Mouse (Mus musculus) stomach, embryonic 14.5 days (tissue): ENCODE results near the gene Tomm34. TPM values are rescaled to one million over a fixed set of nuclear protein-coding genes. Genes with fewer than 3 reads are reported as not detected.

Source experiments
- ATAC-seq: fragments of 200-750 bp; cut with Nextera tagmentation; 2 replicates; pipeline ENCODE4 v1.8.0; 2017; ENCODE audit warnings: low read depth, moderate TSS enrichment; ENCODE audit not compliant: insufficient number of reproducible peaks, insufficient read depth, low FRiP score
- H3K27ac ChIP-seq: fragments of 300-500 bp; sonication (generic); 2 replicates; pipeline ENCODE4 v1.5.1; 2014; ENCODE audit warnings: mild to moderate bottlenecking, low read length, moderate library complexity, mixed read lengths
- H3K27me3 ChIP-seq: fragments of 300-500 bp; sonication (generic); 2 replicates; pipeline ENCODE4 v1.6.1; 2014; ENCODE audit warnings: low read length, control low read depth, mixed read lengths; ENCODE audit not compliant: control insufficient read depth, insufficient read depth
- H3K36me3 ChIP-seq: fragments of 300-500 bp; sonication (generic); 2 replicates; pipeline ENCODE4 v1.6.1; 2014; ENCODE audit warnings: mild to moderate bottlenecking, control low read depth, low read length, moderate library complexity, mixed read lengths; ENCODE audit not compliant: control insufficient read depth, insufficient read depth
- H3K4me1 ChIP-seq: fragments of 300-500 bp; sonication (generic); 2 replicates; pipeline ENCODE4 v1.6.1; 2014; ENCODE audit warnings: low read length, control low read depth, mixed read lengths; ENCODE audit not compliant: control insufficient read depth, insufficient read depth
- H3K4me2 ChIP-seq: fragments of 300-500 bp; sonication (generic); replicated peaks from 2 replicates; pipeline ENCODE4 v1.6.1; 2014; ENCODE audit warnings: low read depth, low read length, control low read depth
- H3K4me3 ChIP-seq: fragments of 300-500 bp; sonication (generic); 2 replicates; pipeline ENCODE4 v1.5.1; 2014; ENCODE audit warnings: low read depth, low read length, control low read depth
- H3K9ac ChIP-seq: fragments of 300-500 bp; sonication (generic); replicated peaks from 2 replicates; pipeline ENCODE4 v1.6.1; 2014; ENCODE audit warnings: low read depth, mild to moderate bottlenecking, control low read depth, low read length, moderate library complexity, mixed read lengths
- H3K9me3 ChIP-seq: fragments of 300-500 bp; sonication (generic); 2 replicates; pipeline ENCODE4 v1.6.1; 2016; ENCODE audit warnings: low read depth, low read length, control low read depth; ENCODE audit not compliant: control insufficient read depth
- WGBS: fragments of 180-500 bp; shearing (Covaris S2); extraction: QIAGEN DNeasy Blood & Tissue Kit; methylation state at CpG from one replicate; pipeline ENCODE4 v1.1.7; 2014; 5-methylcytosine and 5-hydroxymethylcytosine counted together
- polyA plus RNA-seq: library from polyadenylated mRNA; unstranded; fragments of >200 nt; fragmentation: Nextera tagmentation; extraction: Ambion mirVana; gene quantifications from 2 replicates; pipeline ENCODE4 v1.2.1, GENCODE M21; 2014

Gene Tomm34
- polyA plus RNA-seq, 1 experiment from 2014 or later = 67.7 TPM

- H3K36me3 ChIP-seq = peaks cover 27% of the 10 kb centered on the region
- no peaks in the 10 kb centered on the region for H3K27me3 ChIP-seq
- no peak overlapping the region for H3K4me2 ChIP-seq
- no peak overlapping the region for H3K9ac ChIP-seq
- H3K4me3 ChIP-seq = no peak overlapping the region
- H3K27ac ChIP-seq = no peak overlapping the region
- H3K4me1 ChIP-seq = no peaks in the 10 kb centered on the region
- H3K9me3 ChIP-seq = no peaks in the 10 kb centered on the region
- ATAC-seq = no peak
- 33% methylated on average over 4 of the region's 4 CpGs for WGBS
These were observed 32.5 kb upstream of the Tomm34 start for GRCm38 (mm10) chr2:164103501-164103900.

GRCm38 (mm10) chr2:164102366-164102765, 31.4 kb upstream of the Tomm34 start:
- H3K4me2 ChIP-seq = no peak overlapping the region
- H3K27ac ChIP-seq = no peak overlapping the region
- no peak for ATAC-seq
- WGBS = 85% methylated on average over 3 of the region's 3 CpGs
- no peaks in the 10 kb centered on the region for H3K4me1 ChIP-seq
- no peaks in the 10 kb centered on the region for H3K27me3 ChIP-seq
- no peaks in the 10 kb centered on the region for H3K9me3 ChIP-seq
- H3K36me3 ChIP-seq = peaks cover 27% of the 10 kb centered on the region
- H3K9ac ChIP-seq = no peak overlapping the region
- H3K4me3 ChIP-seq = no peak overlapping the region

GRCm38 (mm10) chr2:164101936-164102335, 31.0 kb upstream of the Tomm34 start:
- 88% methylated on average over 1 of the region's 1 CpGs for WGBS
- Histone ChIP-seq H3K4me3 (no peak overlapping the region), H3K4me1 (no peaks in the 10 kb centered on the region), H3K4me2 (no peak overlapping the region), H3K9me3 (no peaks in the 10 kb centered on the region), H3K9ac (no peak overlapping the region), H3K36me3 (peaks cover 27% of the 10 kb centered on the region), H3K27me3 (no peaks in the 10 kb centered on the region), H3K27ac (no peak overlapping the region)
- no peak for ATAC-seq

GRCm38 (mm10) chr2:164098603-164099250, 27.8 kb upstream of the Tomm34 start:
- no peak overlapping the region for H3K9ac ChIP-seq
- no peak overlapping the region for H3K4me3 ChIP-seq
- ATAC-seq = no peak
- peaks cover 21% of the 10 kb centered on the region for H3K36me3 ChIP-seq
- no peak overlapping the region for H3K4me2 ChIP-seq
- no peaks in the 10 kb centered on the region for H3K27me3 ChIP-seq
- no peaks in the 10 kb centered on the region for H3K4me1 ChIP-seq
- H3K27ac ChIP-seq = no peak overlapping the region
- 90% methylated on average over 11 of the region's 11 CpGs for WGBS
- H3K9me3 ChIP-seq = no peaks in the 10 kb centered on the region

GRCm38 (mm10) chr2:164094152-164094551, 23.2 kb upstream of the Tomm34 start:
- Histone ChIP-seq H3K9ac (no peak overlapping the region), H3K36me3 (peaks cover 18% of the 10 kb centered on the region), H3K27me3 (no peaks in the 10 kb centered on the region), H3K4me2 (no peak overlapping the region), H3K27ac (no peak overlapping the region), H3K9me3 (no peaks in the 10 kb centered on the region), H3K4me1 (no peaks in the 10 kb centered on the region), H3K4me3 (no peak overlapping the region)
- no peak for ATAC-seq
- WGBS = 81% methylated on average over 7 of the region's 7 CpGs

GRCm38 (mm10) chr2:164089508-164089907, 18.5 kb upstream of the Tomm34 start:
- 90% methylated on average over 4 of the region's 4 CpGs for WGBS

GRCm38 (mm10) chr2:164087416-164088017, 16.5 kb upstream of the Tomm34 start:
- no peak overlapping the region for H3K9ac ChIP-seq
- H3K36me3 ChIP-seq = peaks cover 35% of the 10 kb centered on the region
- WGBS = 91% methylated on average over 6 of the region's 6 CpGs
- H3K27me3 ChIP-seq = no peaks in the 10 kb centered on the region
- no peak overlapping the region for H3K4me2 ChIP-seq
- H3K4me3 ChIP-seq = no peak overlapping the region
- no peak for ATAC-seq
- H3K27ac ChIP-seq = no peak overlapping the region
- H3K4me1 ChIP-seq = no peaks in the 10 kb centered on the region
- H3K9me3 ChIP-seq = no peaks in the 10 kb centered on the region

More at GRCm38 (mm10) chr2:164089508-164089907, 18.5 kb upstream of the Tomm34 start:
- Histone ChIP-seq H3K4me3 (no peak overlapping the region), H3K4me2 (no peak overlapping the region), H3K9ac (no peak overlapping the region), H3K27me3 (no peaks in the 10 kb centered on the region), H3K36me3 (peaks cover 28% of the 10 kb centered on the region), H3K4me1 (no peaks in the 10 kb centered on the region), H3K27ac (no peak overlapping the region), H3K9me3 (no peaks in the 10 kb centered on the region)
- ATAC-seq = no peak

- no peak overlapping the region for H3K4me2 ChIP-seq
- no peak overlapping the region for H3K4me3 ChIP-seq
- no peaks in the 10 kb centered on the region for H3K9me3 ChIP-seq
- H3K36me3 ChIP-seq = peaks cover 50% of the 10 kb centered on the region
- H3K27ac ChIP-seq = no peak overlapping the region
- no peaks in the 10 kb centered on the region for H3K27me3 ChIP-seq
- no peak overlapping the region for H3K9ac ChIP-seq
- no peak for ATAC-seq
- no peaks in the 10 kb centered on the region for H3K4me1 ChIP-seq
- 90% methylated on average over 7 of the region's 7 CpGs for WGBS
These were observed 13.4 kb upstream of the Tomm34 start for GRCm38 (mm10) chr2:164084342-164084700.
